Mouse (Mus musculus): ENCODE measurements around the gene Sptbn4.

Sptbn4 gene

GRCm38 (mm10) chr7:27354144-27354543 lies 93.3 kb downstream of the Sptbn4 start:
- DNase-seq (ENCODE audit: low spot score) = peak; percentile 44

- DNase-seq (ENCODE audit: low spot score) = peak; percentile 38
Measured at GRCm38 (mm10) chr7:27345444-27345843, 102.0 kb downstream of the Sptbn4 start.

GRCm38 (mm10) chr7:27342595-27342994 lies 104.9 kb downstream of the Sptbn4 start:
- DNase-seq (ENCODE audit: low spot score) = peak; percentile 36

GRCm38 (mm10) chr7:27339519-27339918 lies 108.0 kb downstream of the Sptbn4 start:
- no peak for DNase-seq (ENCODE audit: low spot score)

- no peak for DNase-seq (ENCODE audit: low spot score)
Measured at GRCm38 (mm10) chr7:27339114-27339513, 108.4 kb downstream of the Sptbn4 start.

- peak; percentile 92 for DNase-seq (ENCODE audit: low spot score)
Measured at GRCm38 (mm10) chr7:27337175-27337853, 110.2 kb downstream of the Sptbn4 start, which contains the start of gene Ltbp4. TSS of gene Ltbp4 (minus strand) at chr7:27337692.

GRCm38 (mm10) chr7:27335928-27336823 lies 111.3 kb downstream of the Sptbn4 start:
- DNase-seq (ENCODE audit: low spot score) = peak; percentile 79

GRCm38 (mm10) chr7:27335011-27335720 lies 112.3 kb downstream of the Sptbn4 start:
- no peak for DNase-seq (ENCODE audit: low spot score)

GRCm38 (mm10) chr7:27334405-27334911 lies 113.0 kb downstream of the Sptbn4 start:
- no peak for DNase-seq (ENCODE audit: low spot score)

GRCm38 (mm10) chr7:27333316-27333941 lies 114.1 kb downstream of the Sptbn4 start:
- DNase-seq (ENCODE audit: low spot score) = no peak

GRCm38 (mm10) chr7:27332353-27333199 lies 114.9 kb downstream of the Sptbn4 start:
- peak; percentile 65 for DNase-seq (ENCODE audit: low spot score)

- no peak for DNase-seq (ENCODE audit: low spot score)
Measured at GRCm38 (mm10) chr7:27331854-27332253, 115.6 kb downstream of the Sptbn4 start.

GRCm38 (mm10) chr7:27331541-27331851 lies 116.0 kb downstream of the Sptbn4 start:
- DNase-seq (ENCODE audit: low spot score) = no peak

GRCm38 (mm10) chr7:27330709-27331540 lies 116.6 kb downstream of the Sptbn4 start:
- DNase-seq (ENCODE audit: low spot score) = peak; percentile 90

- no peak for DNase-seq (ENCODE audit: low spot score)
Measured at GRCm38 (mm10) chr7:27329981-27330380, 117.5 kb downstream of the Sptbn4 start.

- peak; percentile 72 for DNase-seq (ENCODE audit: low spot score)
Measured at GRCm38 (mm10) chr7:27329326-27329947, 118.0 kb downstream of the Sptbn4 start.

- DNase-seq (ENCODE audit: low spot score) = no peak
Measured at GRCm38 (mm10) chr7:27328648-27329047, 118.8 kb downstream of the Sptbn4 start.

- no peak for DNase-seq (ENCODE audit: low spot score)
Measured at GRCm38 (mm10) chr7:27328161-27328560, 119.3 kb downstream of the Sptbn4 start.

GRCm38 (mm10) chr7:27327500-27327899 lies 120.0 kb downstream of the Sptbn4 start:
- DNase-seq (ENCODE audit: low spot score) = no peak

All from yolk sac, embryonic 10.5 days (tissue).